Mouse (Mus musculus): ENCODE measurements around the gene Timm10b. TPM values are rescaled to one million over a fixed set of nuclear protein-coding genes. Genes with fewer than 3 reads are reported as not detected.

Timm10b gene
- polyA plus RNA-seq, 1 experiment from 2014 or later, result 124 TPM

Other genes starting within 250 kb of the Timm10b start
- 50.1 and 53.6 TPM in 2 replicates for gene Fam160a2, start 240.0 kb upstream of the Timm10b start, polyA plus RNA-seq (2015; fragmentation: Nextera tagmentation; extraction: Ambion mirVana)
- gene Cnga4, start 235.5 kb upstream of the Timm10b start, polyA plus RNA-seq (2015; fragmentation: Nextera tagmentation; extraction: Ambion mirVana), result 0.19 TPM in 1 of 2 replicates, not detected in the other
- 1.2 and 2.6 TPM in 2 replicates for gene Cckbr, start 214.3 kb upstream of the Timm10b start, polyA plus RNA-seq (2015; fragmentation: Nextera tagmentation; extraction: Ambion mirVana)
- gene Cavin3, start 157.8 kb upstream of the Timm10b start, polyA plus RNA-seq (2015; fragmentation: Nextera tagmentation; extraction: Ambion mirVana), result 24.2 and 28.3 TPM in 2 replicates
- 69.2 and 74.2 TPM in 2 replicates for gene Smpd1, start 85.7 kb upstream of the Timm10b start, polyA plus RNA-seq (2015; fragmentation: Nextera tagmentation; extraction: Ambion mirVana)
- gene Apbb1, start 58.4 kb upstream of the Timm10b start, polyA plus RNA-seq (2015; fragmentation: Nextera tagmentation; extraction: Ambion mirVana), result 249 and 300 TPM in 2 replicates
- 0.14 TPM in 1 of 2 replicates, not detected in the other for gene Hpx, start 39.9 kb upstream of the Timm10b start, polyA plus RNA-seq (2015; fragmentation: Nextera tagmentation; extraction: Ambion mirVana)
- gene Trim3, start 6.5 kb upstream of the Timm10b start, polyA plus RNA-seq (2015; fragmentation: Nextera tagmentation; extraction: Ambion mirVana), result 77.5 and 95.0 TPM in 2 replicates
- 84.4 and 86.7 TPM in 2 replicates for gene Arfip2, start 360 bp downstream of the Timm10b start, polyA plus RNA-seq (2015; fragmentation: Nextera tagmentation; extraction: Ambion mirVana)
- 4.6 and 9.1 TPM in 2 replicates for gene Gm45799, start 496 bp downstream of the Timm10b start, polyA plus RNA-seq (2015; fragmentation: Nextera tagmentation; extraction: Ambion mirVana)
- 1.0 and 1.3 TPM in 2 replicates for gene Dnhd1, start 10.8 kb downstream of the Timm10b start, polyA plus RNA-seq (2015; fragmentation: Nextera tagmentation; extraction: Ambion mirVana)
- gene Ilk, start 96.5 kb downstream of the Timm10b start, polyA plus RNA-seq (2015; fragmentation: Nextera tagmentation; extraction: Ambion mirVana), result 191 and 228 TPM in 2 replicates
- gene Rrp8, start 97.3 kb downstream of the Timm10b start, polyA plus RNA-seq (2015; fragmentation: Nextera tagmentation; extraction: Ambion mirVana), result 25.3 and 26.3 TPM in 2 replicates
- 85.8 and 89.5 TPM in 2 replicates for gene Taf10, start 104.3 kb downstream of the Timm10b start, polyA plus RNA-seq (2015; fragmentation: Nextera tagmentation; extraction: Ambion mirVana)
- gene Tpp1, start 112.2 kb downstream of the Timm10b start, polyA plus RNA-seq (2015; fragmentation: Nextera tagmentation; extraction: Ambion mirVana), result 30.2 and 35.2 TPM in 2 replicates
- 20.7 and 22.0 TPM in 2 replicates for gene Dchs1, start 147.6 kb downstream of the Timm10b start, polyA plus RNA-seq (2015; fragmentation: Nextera tagmentation; extraction: Ambion mirVana)
- gene Mrpl17, start 171.0 kb downstream of the Timm10b start, polyA plus RNA-seq (2015; fragmentation: Nextera tagmentation; extraction: Ambion mirVana), result 178 and 190 TPM in 2 replicates

Data from forebrain, embryonic 16.5 days (tissue).